Mouse (Mus musculus) cortical plate, adult 2 months (tissue): Measurements from ENCODE around the gene Fkbp5.

Experiments
- CTCF ChIP-seq: fragments of 200-500 bp; IDR thresholded peaks from 2 replicates; pipeline ENCODE4 v1.5.1; 2011; ENCODE audit warnings: mild to moderate bottlenecking, control low read depth, low read length; ENCODE audit not compliant: insufficient read depth; ENCODE audit errors: extremely low read depth
- POLR2A ChIP-seq: fragments of 200-500 bp; IDR thresholded peaks from 2 replicates; pipeline ENCODE4 v1.6.1; 2011; ENCODE audit warnings: mild to moderate bottlenecking, low read length, control low read depth; ENCODE audit not compliant: insufficient read depth; ENCODE audit errors: extremely low read depth

- TF ChIP-seq POLR2A (no peak), CTCF (peak; percentile 39; the same call in 1 of the 2 replicates)
Observed at GRCm38 (mm10) chr17:28373821-28374220, 143.5 kb downstream of the Fkbp5 start.
